24 mouse cellular contexts compared by ENCODE assay signal in the genomic region with DNA sequence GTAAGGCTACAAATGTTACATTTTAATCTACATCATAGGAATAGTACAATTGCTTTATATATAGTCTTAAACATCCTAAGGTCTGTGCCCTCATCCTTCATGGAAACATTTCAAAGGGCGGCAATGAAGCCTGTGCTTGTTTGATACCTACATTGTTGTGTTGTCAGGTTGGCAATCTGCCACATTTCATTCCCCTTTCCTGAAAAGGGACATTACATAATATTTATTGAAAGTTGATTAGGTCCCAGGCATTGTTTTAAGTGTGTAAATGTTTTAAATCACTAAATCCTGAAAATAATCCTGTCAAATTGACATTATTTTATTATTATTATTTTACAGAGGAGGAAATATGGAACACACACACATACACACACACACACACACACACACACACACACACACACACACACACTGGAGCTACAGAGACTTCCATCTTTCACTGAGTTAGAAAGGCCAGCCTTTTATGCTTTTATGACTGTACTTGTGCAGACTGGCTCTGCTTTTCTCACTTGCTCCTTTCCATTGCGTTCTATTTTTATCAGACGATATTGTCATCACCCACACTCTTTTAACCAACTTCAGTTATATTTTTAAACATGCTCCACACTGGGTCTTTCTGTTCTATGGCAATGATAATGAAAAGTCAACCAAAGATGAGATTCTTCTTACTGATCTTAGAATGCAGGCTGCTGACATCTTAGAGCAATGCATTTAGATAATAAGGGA.
DNase-seq lines count a peak whose midpoint lies in the region; ATAC-seq and TF ChIP-seq lines count a peak whose summit lies in the region.
"Had no signal": no experiment of that assay in that cellular context is flagged by ENCODE, and none has a peak within 500 bp of the region (broad histone marks: within the 10 kb centered on the region; RNA-seq: fewer than 3 reads in every experiment).

No protein-coding gene starts in this region.

- H3K36me3 ChIP-seq in kidney, postnatal 0 days (ENCODE audit: insufficient read depth, low read length) = no peaks in the 10 kb centered on the region
- no peaks in the 10 kb centered on the region for H3K36me3 ChIP-seq in kidney, adult 2 months (ENCODE audit: control insufficient read depth, insufficient read depth, low read length)
- no peaks in the 10 kb centered on the region for H3K36me3 ChIP-seq in midbrain, embryonic 15.5 days (replicated peaks)
- H3K36me3 ChIP-seq: forebrain, embryonic 12.5 days; G1E; hindbrain, embryonic 12.5 days had no signal

- no peak for TF ChIP-seq CTCF in kidney, postnatal 0 days (IDR thresholded peaks at IDR 0.05; ENCODE audit: low read depth)
- no peak for TF ChIP-seq CTCF in kidney, adult 2 months (conservative IDR thresholded peaks at IDR 0.05; ENCODE audit: insufficient read depth, insufficient read length, low read depth, low read length)

- H3K27me3 ChIP-seq in kidney, postnatal 0 days (ENCODE audit: insufficient read depth, low read length) = no peaks in the 10 kb centered on the region
- H3K27me3 ChIP-seq in kidney, adult 2 months (replicated peaks; ENCODE audit: control insufficient read depth, insufficient read depth, low read length) = no peaks in the 10 kb centered on the region
- H3K27me3 ChIP-seq in midbrain, embryonic 15.5 days (replicated peaks) = no peaks in the 10 kb centered on the region
- H3K27me3 ChIP-seq: forebrain, embryonic 12.5 days; hindbrain, embryonic 12.5 days had no signal

- no peak overlapping the region for H3K27ac ChIP-seq in kidney, postnatal 0 days
- H3K27ac ChIP-seq in kidney, adult 2 months (ENCODE audit: insufficient read depth, low read depth, low read length) = no peak overlapping the region
- H3K27ac ChIP-seq in midbrain, embryonic 15.5 days = no peak overlapping the region
- H3K27ac ChIP-seq: forebrain, embryonic 12.5 days; hindbrain, embryonic 12.5 days; liver, embryonic 14.5 days had no signal

- 62% methylated on average over 3 of the region's 3 CpGs for WGBS in kidney, postnatal 0 days
- WGBS in kidney, adult 2 months = 71% methylated on average over 3 of the region's 3 CpGs
- 79% methylated on average over 3 of the region's 3 CpGs for WGBS in midbrain, embryonic 15.5 days

- no peak for DNase-seq in frontal cortex, postnatal 25 days (ENCODE audit: low spot score in 2 of 2)
- DNase-seq in kidney, postnatal 0 days (ENCODE audit: low spot score) = peak; percentile 6
- no peak for DNase-seq in kidney, adult 2 months
- peak; percentile 51 for DNase-seq in brain, adult 2 months (ENCODE audit: low read depth, low spot score)
- DNase-seq in lung, postnatal 10 days = peak; percentile 49
- no peak for DNase-seq in cerebellum, adult 8-10 months
- DNase-seq: adrenal gland, postnatal 25 days; cerebellum, adult 18-20 months; cerebellum, postnatal 36 days; gastrocnemius, postnatal 25 days; heart, postnatal 14 days; kidney, adult 18-20 months; kidney, postnatal 36 days; spleen, adult 18-20 months; thymus, adult 18-20 months; thymus, postnatal 4 days had no signal

- H3K9ac ChIP-seq in kidney, postnatal 0 days (ENCODE audit: low read depth, low read length) = no peak overlapping the region
- no peak overlapping the region for H3K9ac ChIP-seq in midbrain, embryonic 15.5 days
- H3K9ac ChIP-seq: forebrain, embryonic 12.5 days; hindbrain, embryonic 12.5 days; liver, embryonic 14.5 days had no signal

- H3K4me3 ChIP-seq in kidney, postnatal 0 days (replicated peaks; ENCODE audit: low read depth, low read length) = no peak overlapping the region
- no peak overlapping the region for H3K4me3 ChIP-seq in kidney, adult 2 months (ENCODE audit: insufficient read depth, low read depth, low read length)
- H3K4me3 ChIP-seq in midbrain, embryonic 15.5 days = no peak overlapping the region
- H3K4me3 ChIP-seq: forebrain, embryonic 12.5 days; hindbrain, embryonic 12.5 days had no signal

- no peaks in the 10 kb centered on the region for H3K9me3 ChIP-seq in kidney, postnatal 0 days (replicated peaks; ENCODE audit: low read length)
- no peaks in the 10 kb centered on the region for H3K9me3 ChIP-seq in midbrain, embryonic 15.5 days
- H3K9me3 ChIP-seq: forebrain, embryonic 12.5 days; G1E; hindbrain, embryonic 12.5 days had no signal

- H3K4me1 ChIP-seq in kidney, postnatal 0 days (replicated peaks; ENCODE audit: insufficient read depth, low read length) = no peaks in the 10 kb centered on the region
- peaks cover 3% of the 10 kb centered on the region; the same call in 1 of the 2 replicates for H3K4me1 ChIP-seq in kidney, adult 2 months (ENCODE audit: control insufficient read depth, insufficient read depth, low read length)
- H3K4me1 ChIP-seq in midbrain, embryonic 15.5 days = no peaks in the 10 kb centered on the region
- H3K4me1 ChIP-seq: forebrain, embryonic 12.5 days; hindbrain, embryonic 12.5 days had no signal

- ATAC-seq in frontal cortex, adult (ENCODE audit: low TSS enrichment) = peak; percentile 98
- no peak for ATAC-seq in kidney, postnatal 0 days (replicated peaks; ENCODE audit: low FRiP score, low read depth)
- ATAC-seq in midbrain, embryonic 15.5 days (replicated peaks) = no peak
- ATAC-seq: activated CD4-positive, CD25-positive, alpha-beta regulatory T cell, adult 4 months had no signal

- TF ChIP-seq POLR2A in kidney, adult 2 months (IDR thresholded peaks at IDR 0.05; ENCODE audit: low read depth, low read length) = no peak

- H3K4me2 ChIP-seq in kidney, postnatal 0 days (ENCODE audit: low read length) = no peak overlapping the region
- no peak overlapping the region for H3K4me2 ChIP-seq in midbrain, embryonic 15.5 days
- H3K4me2 ChIP-seq: forebrain, embryonic 12.5 days; hindbrain, embryonic 12.5 days; midbrain, embryonic 11.5 days had no signal

Comparison
In these comparisons a context has a peak if more than half of its experiments do, and no peak if none do; other contexts are left out.
1. DNase-seq: peak in kidney, postnatal 0 days (single experiment), brain, adult 2 months (single experiment) and lung, postnatal 10 days (single experiment); none in frontal cortex, postnatal 25 days (0 of 2), kidney, adult 2 months (single experiment) and cerebellum, adult 8-10 months (single experiment).